Mouse (Mus musculus) liver, embryonic 14.5 days (tissue): ENCODE measurements around the gene Tmem183a.

ENCODE experiments used
- CTCF ChIP-seq: IDR thresholded peaks from 2 replicates; pipeline ENCODE4 v1.5.1; 2016; ENCODE audit warnings: antibody characterized with exemption, low read depth, control low read depth
- EP300 ChIP-seq: IDR thresholded peaks from 2 replicates; pipeline ENCODE4 v1.6.1; 2016; ENCODE audit warnings: antibody characterized with exemption, low read depth

DNA sequence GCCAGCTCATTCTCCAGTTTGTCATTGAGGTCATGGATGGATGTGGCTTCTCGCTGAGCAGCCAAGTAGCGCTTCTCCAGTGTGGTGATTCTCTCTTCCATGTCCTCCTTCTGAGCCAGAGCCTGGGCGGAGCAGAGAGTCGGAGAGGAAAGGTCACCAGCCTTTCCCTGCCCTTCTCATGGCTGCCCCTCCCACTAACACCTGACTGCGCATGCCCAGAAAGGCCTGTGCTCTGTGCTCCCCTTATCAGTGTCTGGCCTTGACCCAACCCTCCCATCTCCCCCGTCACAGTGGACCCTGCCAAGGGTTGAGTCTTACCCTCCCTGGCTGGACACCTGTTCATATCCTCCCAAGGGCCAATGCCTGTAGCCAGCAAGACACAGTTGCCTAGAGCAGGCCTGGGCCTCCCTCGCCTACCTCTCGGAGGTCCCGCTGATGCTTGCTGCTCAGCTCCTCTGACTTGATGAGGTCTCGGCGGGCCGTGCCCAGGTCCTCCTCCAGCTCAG, 34.9 kb downstream of the Tmem183a start:
- TF ChIP-seq CTCF = no peak
- no peak for TF ChIP-seq EP300
